Mouse (Mus musculus): ENCODE measurements at regions not wholly inside any gene's neighbourhood (a gene's known extent, or its start where the extent isn't known, plus 50 kb on each side); places are given as distances from the start of the nearest gene placed in this dataset.

- DNase-seq (ENCODE audit: low spot score in 2 of 2) = no peak
Observed at GRCm38 (mm10) chr12:13164791-13165190, 84.2 kb downstream of the Ddx1 start.

- no peak for DNase-seq (ENCODE audit: low spot score in 2 of 2)
Observed at GRCm38 (mm10) chr12:13161051-13161450, 88.0 kb downstream of the Ddx1 start.

GRCm38 (mm10) chr12:13159346-13160055 lies 89.5 kb downstream of the Ddx1 start:
- no peak for DNase-seq (ENCODE audit: low spot score in 2 of 2)

- no peak for DNase-seq (ENCODE audit: low spot score in 2 of 2)
Observed at GRCm38 (mm10) chr12:13157666-13158381, 91.2 kb downstream of the Ddx1 start.

- no peak for DNase-seq (ENCODE audit: low spot score in 2 of 2)
Observed at GRCm38 (mm10) chr12:13157089-13157488, 91.9 kb downstream of the Ddx1 start.

- DNase-seq (ENCODE audit: low spot score in 2 of 2) = no peak
Observed at GRCm38 (mm10) chr12:13150751-13151150, 98.3 kb downstream of the Ddx1 start.

GRCm38 (mm10) chr12:13147251-13147650 lies 101.8 kb downstream of the Ddx1 start:
- DNase-seq (ENCODE audit: low spot score in 2 of 2) = no peak

- DNase-seq (ENCODE audit: low spot score in 2 of 2) = no peak
Observed at GRCm38 (mm10) chr12:13145186-13146115, 103.6 kb downstream of the Ddx1 start.

- DNase-seq (ENCODE audit: low spot score in 2 of 2) = no peak
Observed at GRCm38 (mm10) chr12:13144739-13145138, 104.3 kb downstream of the Ddx1 start.

GRCm38 (mm10) chr12:13140636-13141035 lies 108.4 kb downstream of the Ddx1 start:
- no peak for DNase-seq (ENCODE audit: low spot score in 2 of 2)

- no peak for DNase-seq (ENCODE audit: low spot score in 2 of 2)
Observed at GRCm38 (mm10) chr12:13139189-13139588, 109.8 kb downstream of the Ddx1 start.

- no peak for DNase-seq (ENCODE audit: low spot score in 2 of 2)
Observed at GRCm38 (mm10) chr12:13134168-13134567, 114.8 kb downstream of the Ddx1 start.

GRCm38 (mm10) chr12:13129677-13130082 lies 119.3 kb downstream of the Ddx1 start:
- DNase-seq (ENCODE audit: low spot score in 2 of 2) = peak in 1 of 2 experiments; percentile 37

- DNase-seq (ENCODE audit: low spot score in 2 of 2) = no peak
Observed at GRCm38 (mm10) chr12:13127407-13127806, 121.6 kb downstream of the Ddx1 start.

GRCm38 (mm10) chr12:13125054-13125453 lies 124.0 kb downstream of the Ddx1 start:
- DNase-seq (ENCODE audit: low spot score in 2 of 2) = no peak

GRCm38 (mm10) chr12:13122282-13122681 lies 126.7 kb downstream of the Ddx1 start:
- no peak for DNase-seq (ENCODE audit: low spot score in 2 of 2)

- no peak for DNase-seq (ENCODE audit: low spot score in 2 of 2)
Observed at GRCm38 (mm10) chr12:13120581-13120980, 128.4 kb downstream of the Ddx1 start.

GRCm38 (mm10) chr12:13119653-13120052 lies 129.4 kb downstream of the Ddx1 start:
- no peak for DNase-seq (ENCODE audit: low spot score in 2 of 2)

- no peak for DNase-seq (ENCODE audit: low spot score in 2 of 2)
Observed at GRCm38 (mm10) chr12:13118026-13118425, 131.0 kb downstream of the Ddx1 start.

- DNase-seq (ENCODE audit: low spot score in 2 of 2) = no peak
Observed at GRCm38 (mm10) chr12:13114341-13114740, 134.7 kb downstream of the Ddx1 start.

GRCm38 (mm10) chr12:13106931-13107330 lies 142.1 kb downstream of the Ddx1 start:
- no peak for DNase-seq (ENCODE audit: low spot score in 2 of 2)
